Mouse (Mus musculus) adrenal gland, postnatal 4 days (tissue): ENCODE results near the gene Cd101. TPM values are rescaled to one million over a fixed set of nuclear protein-coding genes. Genes with fewer than 3 reads are reported as not detected.

ENCODE experiments used
- DNase-seq, 2 experiments: peaks; one replicate each; pipeline ENCODE4 v3.0.0; 2021 to 2022; ENCODE audit warnings: low spot score in 2 of 2, mixed read lengths in 2 of 2
- long read RNA-seq, 2 experiments: library from polyadenylated mRNA; stranded (forward); transcript quantifications; one replicate each; pipeline ENCODE4 v2.0.0; 2021
- total RNA-seq, 2 experiments: library from RNA; stranded (reverse); gene quantifications; 2 replicates each; pipeline ENCODE4 v1.2.3; 2021

The Cd101 gene
- total RNA-seq = under 1 TPM; 0.08 to 0.25 TPM
- long read RNA-seq, experiment 1, partial matches to known transcripts = 0 of 1 reads
- long read RNA-seq, experiment 1, other reads (novel, unspliced or antisense) = 1 of 1 reads
- long read RNA-seq, experiment 2 = 0 reads

DNA sequence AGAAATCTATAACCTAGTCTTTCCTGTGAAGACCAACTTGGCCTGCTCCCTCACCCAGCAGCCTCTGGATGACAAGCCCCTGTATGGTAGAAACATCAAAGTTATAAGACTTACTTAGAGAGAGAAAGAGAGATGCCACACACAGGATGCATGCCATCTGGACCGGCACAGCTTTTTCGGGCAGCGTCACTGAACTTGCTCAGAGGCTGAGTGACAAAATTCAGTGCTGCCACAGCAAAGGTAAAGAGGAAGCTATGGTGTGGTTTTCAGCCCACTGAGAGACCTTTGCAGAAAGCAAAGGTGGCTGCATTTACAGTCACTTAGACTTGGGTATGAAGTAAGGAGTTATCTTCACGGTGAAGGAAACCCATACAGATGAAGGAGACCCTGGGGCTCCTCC is at the start of gene Cd101:
Cd101 (minus strand) TSS at position 218 of the 400 bp plus-strand sequence.
- no peak for DNase-seq

DNA sequence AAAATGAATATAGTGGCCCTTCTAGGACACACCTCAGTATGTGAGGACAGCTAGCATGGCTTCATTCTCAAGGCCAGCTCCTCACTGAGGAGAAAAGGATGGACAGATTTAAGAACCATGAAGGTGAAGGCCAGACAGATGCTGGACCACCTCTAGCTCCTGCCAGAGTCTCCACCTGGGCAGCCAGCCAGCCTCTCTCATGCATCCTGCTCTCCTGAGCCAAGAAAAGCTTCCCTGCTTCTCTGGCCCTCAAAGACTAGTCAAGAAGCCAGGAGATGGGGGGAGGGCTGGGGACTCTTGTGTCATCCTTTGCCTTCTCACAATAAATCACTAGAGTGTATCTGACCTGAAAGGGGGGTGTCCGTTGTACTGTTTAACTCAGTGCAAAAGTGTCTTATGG is 49.0 kb upstream of the Cd101 start:
- no peak for DNase-seq

DNA sequence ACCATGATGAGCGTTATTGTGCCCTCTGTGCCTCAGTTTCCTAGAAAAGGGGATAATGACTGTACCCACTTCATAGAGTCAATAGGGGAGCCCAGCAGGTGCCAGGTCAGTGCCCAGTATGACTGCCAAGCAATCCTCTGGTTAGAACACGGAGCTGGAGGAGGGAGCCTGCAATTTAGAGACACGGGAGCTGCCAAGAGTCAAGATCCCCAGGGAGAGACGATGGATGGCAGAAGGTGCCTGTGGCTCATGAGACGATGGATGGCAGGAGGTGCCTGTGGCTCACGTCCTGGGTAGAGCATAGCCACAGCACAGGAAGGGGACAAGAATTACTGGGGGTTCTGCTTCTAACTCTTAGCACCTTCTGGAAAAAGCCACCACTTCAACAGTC is 48.3 kb upstream of the Cd101 start:
- DNase-seq = no peak

GRCm38 (mm10) chr3:101076966-101077709 is 47.8 kb upstream of the Cd101 start:
- no peak for DNase-seq

DNA sequence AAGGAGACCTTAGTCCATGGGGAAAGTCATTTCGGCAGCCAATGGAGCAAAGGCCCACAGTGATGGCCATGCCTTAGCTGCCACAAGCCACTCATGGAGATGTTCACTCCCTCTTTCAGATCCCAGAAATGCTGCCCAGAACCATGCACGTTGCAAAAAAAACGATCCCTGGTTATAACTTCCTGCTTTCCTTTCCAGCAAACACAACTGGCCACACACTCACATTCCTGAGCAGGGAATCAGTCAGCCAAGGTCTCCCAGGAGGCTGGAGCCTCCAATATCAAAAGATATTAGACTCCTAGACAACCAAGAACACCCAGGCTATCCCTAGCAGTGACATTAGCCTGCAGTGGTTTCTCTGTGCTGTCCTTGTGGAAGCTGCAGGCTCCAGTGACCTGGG is 46.5 kb upstream of the Cd101 start:
- DNase-seq = peak in 1 of 2 experiments; percentile 12

DNA sequence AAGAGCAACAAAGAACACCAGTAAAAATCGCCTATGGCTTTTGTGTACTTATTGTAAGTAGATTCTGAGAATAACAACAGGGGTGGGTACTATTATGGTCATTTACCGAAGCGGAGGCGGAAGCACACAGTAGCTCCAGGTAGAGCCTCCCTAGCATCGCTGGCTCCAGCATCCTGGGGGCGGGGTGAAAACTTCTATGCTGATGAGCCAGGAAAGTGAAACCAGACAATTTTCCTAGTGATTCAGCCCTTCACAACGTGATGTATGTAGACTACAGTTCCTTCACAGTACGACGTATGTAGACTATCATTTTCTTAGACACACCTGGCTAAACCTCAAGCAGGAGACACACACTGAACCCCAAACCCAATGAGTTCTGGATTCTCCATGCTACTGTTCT is 44.0 kb upstream of the Cd101 start:
- DNase-seq = no peak

DNA sequence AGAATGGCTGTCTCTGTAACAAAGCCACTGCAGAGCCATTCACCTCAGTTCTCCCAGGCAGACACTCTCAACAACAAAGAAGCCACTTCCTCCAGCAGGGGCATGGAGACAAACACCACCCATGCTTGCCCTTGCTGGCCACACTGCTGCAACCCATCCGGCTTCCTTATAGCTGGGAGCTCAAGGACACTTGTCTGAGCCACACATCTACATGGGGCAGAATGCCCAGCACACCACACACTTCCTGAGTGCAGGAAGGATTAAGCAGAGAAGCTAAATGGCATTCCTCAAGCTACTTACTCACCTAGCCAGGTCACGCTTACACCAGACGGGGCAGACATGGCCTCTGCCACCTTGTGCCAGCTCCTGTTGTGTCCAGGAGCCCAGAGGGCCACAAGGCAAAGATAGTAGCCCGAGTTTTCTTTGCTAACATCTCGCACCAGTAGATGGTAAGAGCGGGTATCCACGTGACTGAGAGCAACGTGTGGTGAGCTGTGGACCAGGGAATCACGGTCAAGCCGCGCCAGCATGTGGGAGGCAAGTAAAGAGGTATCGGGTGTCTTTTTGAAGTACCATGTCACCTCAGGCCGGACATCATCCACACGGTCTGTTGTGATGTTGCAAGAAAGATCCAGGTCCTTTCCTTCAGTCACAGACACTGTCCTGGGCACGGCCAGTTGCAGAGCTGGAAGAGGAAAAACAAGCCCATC is 43.3 kb upstream of the Cd101 start:
- no peak for DNase-seq

DNA sequence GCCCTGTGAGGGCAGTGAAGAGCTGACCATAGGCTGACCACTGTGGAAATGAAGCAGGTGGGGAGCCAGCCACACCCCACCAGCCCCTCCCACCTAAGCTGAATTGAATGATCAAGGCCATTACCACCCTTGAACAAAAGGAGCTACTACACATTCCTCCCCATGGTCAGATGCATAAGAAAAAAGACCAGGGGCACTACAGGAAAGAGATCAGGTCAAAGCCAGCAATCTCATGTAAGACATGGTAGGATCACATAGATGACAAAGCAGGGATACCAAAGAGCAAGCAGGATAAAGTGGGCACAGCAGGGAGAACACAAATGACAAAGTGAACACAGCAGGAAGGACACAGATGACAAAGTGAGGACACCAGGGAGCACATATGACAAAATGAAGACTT is 42.2 kb upstream of the Cd101 start:
- DNase-seq = no peak

- DNase-seq = no peak
These were observed 41.5 kb upstream of the Cd101 start for GRCm38 (mm10) chr3:101070796-101071235.

GRCm38 (mm10) chr3:101070230-101070795 is 41.0 kb upstream of the Cd101 start:
- peak in 1 of 2 experiments; percentile 25 for DNase-seq

DNA sequence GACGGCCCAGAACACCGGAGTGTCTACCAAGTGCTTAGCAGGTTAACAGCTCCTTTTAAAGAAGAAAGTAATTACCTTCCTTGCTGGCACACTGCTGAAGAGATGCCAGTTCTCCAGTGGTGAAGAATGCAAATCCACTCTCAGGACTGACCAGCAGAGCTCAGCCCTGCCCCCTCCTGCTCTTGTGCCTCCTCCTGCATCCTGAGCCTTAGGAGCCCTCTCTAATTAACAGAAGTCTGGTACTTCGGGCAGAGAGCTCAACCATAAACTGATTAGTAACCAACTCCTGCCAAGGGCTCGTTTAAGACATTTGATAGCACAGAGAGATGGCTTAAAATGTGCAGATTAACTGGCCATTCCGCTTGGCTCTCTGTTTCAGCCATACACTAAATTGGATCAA is 39.3 kb upstream of the Cd101 start:
- DNase-seq = no peak

GRCm38 (mm10) chr3:101066175-101066574 is 36.8 kb upstream of the Cd101 start:
- no peak for DNase-seq

DNA sequence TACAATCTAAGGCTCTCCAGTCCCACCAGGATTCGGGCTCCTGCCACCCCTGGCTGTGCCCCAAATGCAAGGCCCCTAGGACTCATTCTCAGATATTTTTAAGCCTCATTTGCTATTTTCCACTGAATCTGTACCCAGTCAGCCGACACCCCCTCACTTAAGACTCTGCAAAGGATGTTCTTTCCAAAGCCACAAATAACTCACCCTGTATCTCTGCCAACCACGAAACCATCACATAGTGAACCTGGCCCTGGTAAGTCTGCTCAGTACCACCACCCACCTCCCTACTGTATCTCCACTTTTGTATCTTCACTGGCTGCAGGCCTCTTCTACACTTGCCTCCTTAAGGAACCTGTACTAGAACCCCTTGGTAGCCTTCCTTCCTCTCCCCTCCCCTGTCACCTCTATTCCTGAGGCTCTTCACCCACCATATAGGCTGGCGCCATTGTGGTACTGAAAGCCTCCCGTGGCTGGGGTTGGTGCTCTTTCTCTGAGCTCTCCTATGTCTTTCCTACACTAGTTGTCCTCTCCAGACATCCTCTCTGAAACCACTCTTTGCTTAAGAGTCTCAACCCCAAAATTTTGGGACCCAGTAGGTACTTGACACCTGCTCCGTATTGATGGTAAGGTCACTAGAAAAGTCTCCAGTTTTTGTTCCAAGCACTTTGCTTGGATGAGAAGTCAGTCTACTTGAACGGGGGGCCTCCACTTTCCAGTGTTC is 32.7 kb upstream of the Cd101 start:
- DNase-seq = no peak

DNA sequence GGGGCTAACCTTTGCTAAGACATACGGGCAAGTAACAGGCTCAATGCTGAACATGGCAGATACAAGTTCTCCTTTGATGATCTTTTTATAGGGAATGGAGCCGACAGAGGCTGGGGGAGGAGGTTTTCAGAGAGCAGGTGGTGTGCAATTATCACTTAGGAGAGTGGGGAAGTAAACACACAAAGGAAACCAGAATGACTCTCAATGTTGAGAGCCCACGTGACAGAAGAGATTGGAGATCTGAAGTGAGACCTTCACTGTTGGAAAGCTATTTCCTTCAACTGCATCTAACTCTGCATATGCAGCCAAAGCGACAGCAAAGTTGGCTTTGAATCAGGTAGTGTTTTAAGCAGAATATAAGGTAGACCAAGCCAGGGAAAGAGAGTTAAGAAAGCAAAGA is 29.9 kb upstream of the Cd101 start:
- no peak for DNase-seq

- no peak for DNase-seq
These were observed 28.8 kb upstream of the Cd101 start for GRCm38 (mm10) chr3:101058203-101058602.

DNA sequence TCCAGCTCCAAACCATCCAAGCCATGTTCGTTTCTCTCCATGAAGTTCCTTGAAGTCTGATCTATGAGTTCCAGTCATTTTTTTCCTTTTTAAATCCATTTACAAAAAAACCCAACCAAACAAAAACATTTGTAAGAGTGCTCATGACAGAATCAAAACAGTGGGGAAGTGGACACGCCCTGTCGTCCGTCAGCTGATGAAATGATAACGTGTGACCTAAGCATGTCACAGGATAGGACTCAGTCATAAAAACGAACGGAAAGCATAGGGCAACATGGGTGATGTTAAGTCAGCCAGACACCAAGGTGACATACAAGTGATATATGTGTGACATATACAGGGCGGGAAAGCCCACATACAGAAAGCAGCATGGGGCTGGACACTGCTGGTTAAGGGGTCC is 25.9 kb upstream of the Cd101 start:
- DNase-seq = no peak

DNA sequence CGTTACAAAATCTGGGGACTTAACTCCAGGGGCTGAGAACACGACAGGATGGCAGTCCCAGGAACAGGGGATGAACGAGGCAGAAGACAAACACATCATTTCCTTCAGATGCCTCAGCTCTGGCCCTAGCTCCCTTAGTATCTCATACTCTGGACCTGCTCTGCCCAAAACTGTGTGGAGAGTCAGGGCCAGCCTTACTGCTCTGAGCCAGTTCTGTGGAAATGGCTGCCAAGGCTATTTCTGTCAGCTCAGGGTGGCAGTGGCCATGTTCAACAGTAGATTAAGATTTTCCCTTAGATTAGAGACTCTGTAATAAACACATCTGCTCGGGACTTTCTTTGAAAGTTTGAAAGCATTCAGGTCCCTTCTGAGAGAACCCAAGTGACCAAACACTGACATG is 22.2 kb upstream of the Cd101 start:
- DNase-seq = no peak

GRCm38 (mm10) chr3:101049997-101050396 is 20.6 kb upstream of the Cd101 start:
- DNase-seq = no peak

GRCm38 (mm10) chr3:101048781-101049180 is 19.4 kb upstream of the Cd101 start:
- DNase-seq = no peak

GRCm38 (mm10) chr3:101047586-101048275 is 18.4 kb upstream of the Cd101 start:
- DNase-seq = peak; percentile 25 to 43

DNA sequence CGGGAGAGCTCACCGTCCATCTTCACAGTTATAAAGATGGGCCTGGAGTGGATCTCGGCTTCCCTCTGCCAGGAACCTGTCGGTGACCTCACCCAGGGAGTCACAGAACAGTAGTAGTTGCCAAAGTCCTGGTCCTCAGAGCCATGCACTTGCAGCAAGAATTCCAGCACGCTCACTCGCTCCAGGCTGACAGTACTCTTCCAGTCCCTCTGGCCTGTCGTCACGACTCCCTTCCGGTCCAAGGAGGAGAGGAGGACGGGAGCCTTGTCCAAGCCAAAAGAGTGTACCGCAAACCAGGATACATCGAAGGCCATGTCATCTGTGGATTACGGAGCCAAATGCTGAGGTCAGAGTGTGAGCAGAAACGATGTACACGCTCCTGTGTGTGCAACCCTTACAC is 16.1 kb upstream of the Cd101 start:
- DNase-seq = no peak
